Mouse (Mus musculus) intestine, embryonic 15.5 days (tissue): Measurements from ENCODE around the gene Ccl11. TPM values are rescaled to one million over a fixed set of nuclear protein-coding genes. Genes with fewer than 3 reads are reported as not detected.

Experiments
- ATAC-seq: fragments of 200-750 bp; cut with Nextera tagmentation; 2 replicates; pipeline ENCODE4 v1.8.0; 2017; ENCODE audit warnings: moderate TSS enrichment, moderate library complexity
- H3K27ac ChIP-seq: fragments of 300-500 bp; sonication (generic); 2 replicates; pipeline ENCODE4 v1.5.1; 2015; ENCODE audit warnings: mild to moderate bottlenecking, inconsistent platforms
- H3K27me3 ChIP-seq: fragments of 300-500 bp; sonication (generic); replicated peaks from 2 replicates; pipeline ENCODE4 v1.6.1; 2015; ENCODE audit warnings: inconsistent platforms
- H3K36me3 ChIP-seq: fragments of 300-500 bp; sonication (generic); 2 replicates; pipeline ENCODE4 v1.6.1; 2015; ENCODE audit warnings: inconsistent platforms
- H3K4me1 ChIP-seq: fragments of 300-500 bp; sonication (generic); replicated peaks from 2 replicates; pipeline ENCODE4 v1.6.1; 2015; ENCODE audit warnings: inconsistent platforms
- H3K4me2 ChIP-seq: fragments of 300-500 bp; sonication (generic); replicated peaks from 2 replicates; pipeline ENCODE4 v1.6.1; 2015; ENCODE audit warnings: mild to moderate bottlenecking, inconsistent platforms
- H3K4me3 ChIP-seq: fragments of 300-500 bp; sonication (generic); replicated peaks from 2 replicates; pipeline ENCODE4 v1.5.1; 2015; ENCODE audit warnings: inconsistent platforms
- H3K9ac ChIP-seq: fragments of 300-500 bp; sonication (generic); 2 replicates; pipeline ENCODE4 v1.6.1; 2015; ENCODE audit warnings: inconsistent platforms
- H3K9me3 ChIP-seq: fragments of 300-500 bp; sonication (generic); 2 replicates; pipeline ENCODE4 v1.6.1; 2016; ENCODE audit warnings: inconsistent platforms
- WGBS: fragments of 180-500 bp; shearing (Covaris S2); methylation state at CpG from one replicate; pipeline ENCODE4 v1.1.7; 2015; 5-methylcytosine and 5-hydroxymethylcytosine counted together
- polyA plus RNA-seq: library from polyadenylated mRNA; unstranded; fragments of >200 nt; fragmentation: Nextera tagmentation; extraction: Ambion mirVana; gene quantifications from 2 replicates; pipeline ENCODE4 v1.2.1, GENCODE M21; 2015

Gene Ccl11
- polyA plus RNA-seq, 1 experiment from 2014 or later: 103 TPM

DNA sequence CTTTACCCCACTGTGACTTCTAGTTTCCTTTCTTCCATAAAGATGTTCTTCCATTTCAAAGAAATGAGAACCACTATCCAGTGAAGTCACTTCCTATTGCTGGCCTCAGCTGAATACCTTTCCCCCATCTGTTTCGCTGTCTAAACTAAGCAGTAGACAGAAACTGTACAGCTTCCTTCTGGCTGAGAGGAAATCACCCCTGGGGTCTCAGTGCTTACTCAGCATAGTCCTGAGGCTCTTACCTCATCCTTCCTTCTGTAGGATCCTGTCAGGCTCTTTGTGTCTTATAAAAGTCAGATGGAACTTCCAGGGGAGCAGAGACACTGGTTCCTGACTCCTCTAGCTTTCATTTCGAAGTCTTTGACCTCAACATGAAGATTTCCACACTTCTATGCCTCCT lies 43.9 kb downstream of the Ccl11 start, which contains the start of gene Ccl12:
Gene Ccl12 (plus strand): TSS at position 317 of the 400 bp plus-strand sequence.
- 57% methylated on average over 2 of the region's 2 CpGs for WGBS
- no peak within 1 kb of the TSS for H3K4me3 ChIP-seq

DNA sequence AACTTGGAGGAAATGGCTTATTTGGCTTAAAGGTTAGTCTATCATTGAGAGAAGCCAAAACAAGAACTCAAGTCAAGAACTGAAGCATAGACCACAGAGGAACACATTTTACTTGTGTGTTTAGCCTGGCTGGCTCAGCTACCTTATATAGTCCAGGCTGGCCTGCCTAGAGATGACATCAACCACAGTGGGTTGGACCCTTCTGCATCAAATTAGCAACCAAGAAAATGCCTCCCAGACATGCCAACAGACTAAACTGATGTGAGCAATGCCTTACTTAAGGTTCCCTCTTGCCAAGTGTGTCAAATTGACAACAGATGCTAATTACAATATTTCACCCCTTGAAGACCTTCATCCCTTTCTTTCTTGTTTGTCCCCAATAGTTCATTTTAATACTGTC lies 52.0 kb downstream of the Ccl11 start:
- H3K9ac ChIP-seq: no peak overlapping the region
- no peaks in the 10 kb centered on the region for H3K36me3 ChIP-seq
- no peaks in the 10 kb centered on the region for H3K27me3 ChIP-seq
- no peak overlapping the region for H3K4me2 ChIP-seq
- H3K4me1 ChIP-seq: no peaks in the 10 kb centered on the region
- ATAC-seq: no peak
- H3K27ac ChIP-seq: no peak overlapping the region
- H3K9me3 ChIP-seq: no peaks in the 10 kb centered on the region
- H3K4me3 ChIP-seq: no peak overlapping the region

More for the DNA sequence above, 43.9 kb downstream of the Ccl11 start, which contains the start of gene Ccl12:
- H3K9me3 ChIP-seq: no peaks in the 10 kb centered on the region
- no peak within 1 kb of the TSS for H3K9ac ChIP-seq
- ATAC-seq: no peak
- H3K4me2 ChIP-seq: no peak within 1 kb of the TSS
- H3K4me1 ChIP-seq: no peaks in the 10 kb centered on the region
- H3K27ac ChIP-seq: no peak within 1 kb of the TSS
- H3K36me3 ChIP-seq: no peaks in the 10 kb centered on the region
- H3K27me3 ChIP-seq: no peaks in the 10 kb centered on the region

GRCm38 (mm10) chr11:82110372-82111248 lies 53.0 kb downstream of the Ccl11 start:
- H3K27ac ChIP-seq: no peak overlapping the region
- WGBS: 70% methylated on average over 6 of the region's 6 CpGs
- ATAC-seq: no peak

More at GRCm38 (mm10) chr11:82110372-82111248, 53.0 kb downstream of the Ccl11 start:
- Histone ChIP-seq H3K9ac (no peak overlapping the region), H3K4me3 (no peak overlapping the region), H3K4me2 (no peak overlapping the region), H3K27me3 (no peaks in the 10 kb centered on the region), H3K36me3 (no peaks in the 10 kb centered on the region), H3K9me3 (no peaks in the 10 kb centered on the region), H3K4me1 (no peaks in the 10 kb centered on the region)

Other genes with a start within 250 kb of the Ccl11 start
- not detected in 2 replicates for gene 5530401A14Rik, start 197.2 kb upstream of the Ccl11 start, polyA plus RNA-seq
- 0.19 and 0.32 TPM in 2 replicates for gene Asic2, start 89.4 kb upstream of the Ccl11 start, polyA plus RNA-seq
- gene Ccl2, start 22.3 kb upstream of the Ccl11 start, polyA plus RNA-seq: 10.2 and 10.4 TPM in 2 replicates
- gene Gm17268, start 19.3 kb upstream of the Ccl11 start, polyA plus RNA-seq: not detected in 2 replicates
- gene Ccl7, start 12.1 kb upstream of the Ccl11 start, polyA plus RNA-seq: 3.6 and 5.1 TPM in 2 replicates
- 2.8 and 5.0 TPM in 2 replicates for gene Ccl12, start 44.0 kb downstream of the Ccl11 start, polyA plus RNA-seq
- gene Ccl8, start 57.4 kb downstream of the Ccl11 start, polyA plus RNA-seq: not detected in 2 replicates
- not detected in 2 replicates for gene Ccl1, start 247.9 kb downstream of the Ccl11 start, polyA plus RNA-seq